Mouse (Mus musculus): ENCODE measurements around the gene Kif1c.

The Kif1c gene

GRCm38 (mm10) chr11:70778058-70778457, 77.7 kb downstream of the Kif1c start:
- in situ Hi-C loops (cut with MboI, MseI): loop anchor here (10.0 kb wide), 1 partner anchor 47 kb away; no protein-coding TSS in a partner anchor
